Mouse (Mus musculus): Measurements from ENCODE around the gene Tvp23a. TPM values are rescaled to one million over a fixed set of nuclear protein-coding genes. Genes with fewer than 3 reads are reported as not detected.

The Tvp23a gene
- polyA plus RNA-seq, 1 experiment from 2014 or later = 15.7 TPM

- no peaks in the 10 kb centered on the region for H3K36me3 ChIP-seq (ENCODE audit: control insufficient read depth, insufficient read depth, low read length)
- peak overlapping the region; percentile 46 for H3K4me3 ChIP-seq (ENCODE audit: low read length)
- H3K4me1 ChIP-seq (ENCODE audit: control insufficient read depth, insufficient read depth, low read length) = peaks cover 17% of the 10 kb centered on the region
- 20% methylated on average over 13 of the region's 13 CpGs for WGBS
- H3K27ac ChIP-seq (ENCODE audit: low read depth, low read length) = peak overlapping the region; percentile 56; the same call in 1 of the 2 replicates
- H3K9me3 ChIP-seq (ENCODE audit: control insufficient read depth, low read length) = no peaks in the 10 kb centered on the region
- H3K27me3 ChIP-seq (ENCODE audit: control insufficient read depth, insufficient read depth, low read length) = no peaks in the 10 kb centered on the region
- H3K4me2 ChIP-seq (replicated peaks; ENCODE audit: low read depth, low read length) = peak overlapping the region; percentile 77
- peak; percentile 67 for ATAC-seq (ENCODE audit: low FRiP score, low TSS enrichment)
- peak overlapping the region; percentile 61 for H3K9ac ChIP-seq (ENCODE audit: low read depth, low read length)
These were observed 444 bp downstream of the Tvp23a start for GRCm38 (mm10) chr16:10446573-10447263.

DNA sequence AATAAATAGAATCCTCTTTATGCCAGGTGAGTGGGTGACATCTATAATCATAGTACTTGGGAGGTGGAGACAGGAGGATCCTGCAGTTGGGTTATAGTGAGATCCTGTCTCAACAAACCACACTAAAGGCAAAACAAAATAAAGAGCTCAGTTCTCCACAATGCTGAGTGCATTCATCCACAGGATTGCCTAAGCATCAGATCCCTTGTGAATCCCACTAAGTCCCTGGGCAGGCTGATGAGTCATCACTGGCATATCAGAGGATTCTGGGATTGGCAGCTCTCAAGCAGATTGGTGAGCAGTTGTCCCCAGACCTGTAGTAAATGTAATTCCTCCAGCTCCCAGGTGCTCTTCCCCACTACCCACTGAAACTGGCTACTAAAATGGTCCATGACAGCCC is 3.4 kb downstream of the Tvp23a start:
- Histone ChIP-seq H3K27ac (ENCODE audit: low read depth, low read length) (no peak overlapping the region), H3K4me1 (ENCODE audit: control insufficient read depth, insufficient read depth, low read length) (peaks cover 17% of the 10 kb centered on the region), H3K27me3 (ENCODE audit: control insufficient read depth, insufficient read depth, low read length) (no peaks in the 10 kb centered on the region), H3K4me2 (replicated peaks; ENCODE audit: low read depth, low read length) (no peak overlapping the region), H3K4me3 (ENCODE audit: low read length) (no peak overlapping the region), H3K9ac (ENCODE audit: low read depth, low read length) (no peak overlapping the region), H3K36me3 (ENCODE audit: control insufficient read depth, insufficient read depth, low read length) (no peaks in the 10 kb centered on the region), H3K9me3 (ENCODE audit: control insufficient read depth, low read length) (no peaks in the 10 kb centered on the region)
- no peak for ATAC-seq (ENCODE audit: low FRiP score, low TSS enrichment)

- WGBS = 91% methylated on average over 4 of the region's 4 CpGs
- H3K9ac ChIP-seq (ENCODE audit: low read depth, low read length) = no peak overlapping the region
- H3K36me3 ChIP-seq (ENCODE audit: control insufficient read depth, insufficient read depth, low read length) = no peaks in the 10 kb centered on the region
- no peaks in the 10 kb centered on the region for H3K27me3 ChIP-seq (ENCODE audit: control insufficient read depth, insufficient read depth, low read length)
- no peak overlapping the region for H3K4me3 ChIP-seq (ENCODE audit: low read length)
- no peak for ATAC-seq (ENCODE audit: low FRiP score, low TSS enrichment)
- H3K27ac ChIP-seq (ENCODE audit: low read depth, low read length) = no peak overlapping the region
- no peak overlapping the region for H3K4me2 ChIP-seq (replicated peaks; ENCODE audit: low read depth, low read length)
- H3K9me3 ChIP-seq (ENCODE audit: control insufficient read depth, low read length) = no peaks in the 10 kb centered on the region
- H3K4me1 ChIP-seq (ENCODE audit: control insufficient read depth, insufficient read depth, low read length) = 0 out of 2 replicates have a peak, but pooled peaks cover 6% of the 10 kb centered on the region
These were observed 5.4 kb downstream of the Tvp23a start for GRCm38 (mm10) chr16:10441761-10442160.

- no peaks in the 10 kb centered on the region for H3K27me3 ChIP-seq (ENCODE audit: control insufficient read depth, insufficient read depth, low read length)
- WGBS = 84% methylated on average over 6 of the region's 6 CpGs
- H3K4me2 ChIP-seq (replicated peaks; ENCODE audit: low read depth, low read length) = no peak overlapping the region
- H3K4me1 ChIP-seq (ENCODE audit: control insufficient read depth, insufficient read depth, low read length) = 0 out of 2 replicates have a peak, but pooled peaks cover 2% of the 10 kb centered on the region
- no peaks in the 10 kb centered on the region for H3K9me3 ChIP-seq (ENCODE audit: control insufficient read depth, low read length)
- H3K4me3 ChIP-seq (ENCODE audit: low read length) = no peak overlapping the region
- H3K9ac ChIP-seq (ENCODE audit: low read depth, low read length) = no peak overlapping the region
- H3K27ac ChIP-seq (ENCODE audit: low read depth, low read length) = no peak overlapping the region
- ATAC-seq (ENCODE audit: low FRiP score, low TSS enrichment) = no peak
- H3K36me3 ChIP-seq (ENCODE audit: control insufficient read depth, insufficient read depth, low read length) = no peaks in the 10 kb centered on the region
These were observed 5.8 kb downstream of the Tvp23a start for GRCm38 (mm10) chr16:10441328-10441727.

- H3K4me1 ChIP-seq (ENCODE audit: control insufficient read depth, insufficient read depth, low read length) = no peaks in the 10 kb centered on the region
- ATAC-seq (ENCODE audit: low FRiP score, low TSS enrichment) = no peak
- WGBS = 91% methylated on average over 5 of the region's 5 CpGs
- no peak overlapping the region for H3K4me2 ChIP-seq (replicated peaks; ENCODE audit: low read depth, low read length)
- no peaks in the 10 kb centered on the region for H3K36me3 ChIP-seq (ENCODE audit: control insufficient read depth, insufficient read depth, low read length)
- no peak overlapping the region for H3K27ac ChIP-seq (ENCODE audit: low read depth, low read length)
- H3K9ac ChIP-seq (ENCODE audit: low read depth, low read length) = no peak overlapping the region
- no peaks in the 10 kb centered on the region for H3K9me3 ChIP-seq (ENCODE audit: control insufficient read depth, low read length)
- H3K4me3 ChIP-seq (ENCODE audit: low read length) = no peak overlapping the region
- no peaks in the 10 kb centered on the region for H3K27me3 ChIP-seq (ENCODE audit: control insufficient read depth, insufficient read depth, low read length)
These were observed 9.1 kb downstream of the Tvp23a start for GRCm38 (mm10) chr16:10438055-10438454.

- Histone ChIP-seq H3K4me2 (replicated peaks; ENCODE audit: low read depth, low read length) (no peak overlapping the region), H3K9me3 (ENCODE audit: control insufficient read depth, low read length) (no peaks in the 10 kb centered on the region), H3K36me3 (ENCODE audit: control insufficient read depth, insufficient read depth, low read length) (no peaks in the 10 kb centered on the region), H3K4me1 (ENCODE audit: control insufficient read depth, insufficient read depth, low read length) (no peaks in the 10 kb centered on the region), H3K4me3 (ENCODE audit: low read length) (no peak overlapping the region), H3K9ac (ENCODE audit: low read depth, low read length) (no peak overlapping the region), H3K27me3 (ENCODE audit: control insufficient read depth, insufficient read depth, low read length) (no peaks in the 10 kb centered on the region), H3K27ac (ENCODE audit: low read depth, low read length) (no peak overlapping the region)
- 0 out of 2 replicates have a peak, but pooled peaks have one; percentile 35 for ATAC-seq (ENCODE audit: low FRiP score, low TSS enrichment)
- WGBS = 68% methylated on average over 6 of the region's 6 CpGs
These were observed 11.0 kb downstream of the Tvp23a start for GRCm38 (mm10) chr16:10436166-10436565.

DNA sequence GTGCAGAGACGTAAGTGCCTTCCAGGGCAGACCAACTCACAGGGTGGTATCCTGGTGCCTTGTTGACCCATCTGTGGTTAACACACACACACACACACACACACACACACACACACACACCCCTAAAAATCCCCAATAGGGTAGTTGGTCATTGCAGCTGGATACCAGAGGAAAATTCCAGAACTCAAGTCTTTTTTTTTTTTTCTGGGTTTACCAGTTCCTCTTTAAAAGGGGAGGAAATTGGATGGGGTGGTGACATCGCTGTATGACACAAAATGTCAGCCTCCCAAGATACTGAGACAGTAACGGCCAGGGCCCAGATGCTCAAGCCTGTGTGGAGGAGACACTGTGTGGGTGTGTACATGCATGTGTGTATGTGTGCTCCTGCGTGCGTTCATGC is 13.8 kb downstream of the Tvp23a start:
- Histone ChIP-seq H3K9ac (ENCODE audit: low read depth, low read length) (no peak overlapping the region), H3K9me3 (ENCODE audit: control insufficient read depth, low read length) (no peaks in the 10 kb centered on the region), H3K4me3 (ENCODE audit: low read length) (no peak overlapping the region), H3K36me3 (ENCODE audit: control insufficient read depth, insufficient read depth, low read length) (no peaks in the 10 kb centered on the region), H3K27ac (ENCODE audit: low read depth, low read length) (no peak overlapping the region), H3K4me2 (replicated peaks; ENCODE audit: low read depth, low read length) (no peak overlapping the region), H3K4me1 (ENCODE audit: control insufficient read depth, insufficient read depth, low read length) (no peaks in the 10 kb centered on the region), H3K27me3 (ENCODE audit: control insufficient read depth, insufficient read depth, low read length) (no peaks in the 10 kb centered on the region)
- WGBS = 89% methylated on average over 5 of the region's 5 CpGs
- ATAC-seq (ENCODE audit: low FRiP score, low TSS enrichment) = no peak

GRCm38 (mm10) chr16:10432387-10432786 is 14.8 kb downstream of the Tvp23a start:
- Histone ChIP-seq H3K27me3 (ENCODE audit: control insufficient read depth, insufficient read depth, low read length) (no peaks in the 10 kb centered on the region), H3K4me2 (replicated peaks; ENCODE audit: low read depth, low read length) (no peak overlapping the region), H3K27ac (ENCODE audit: low read depth, low read length) (no peak overlapping the region), H3K4me3 (ENCODE audit: low read length) (no peak overlapping the region), H3K36me3 (ENCODE audit: control insufficient read depth, insufficient read depth, low read length) (no peaks in the 10 kb centered on the region), H3K9ac (ENCODE audit: low read depth, low read length) (no peak overlapping the region), H3K9me3 (ENCODE audit: control insufficient read depth, low read length) (no peaks in the 10 kb centered on the region), H3K4me1 (ENCODE audit: control insufficient read depth, insufficient read depth, low read length) (no peaks in the 10 kb centered on the region)
- no peak for ATAC-seq (ENCODE audit: low FRiP score, low TSS enrichment)
- 78% methylated on average over 4 of the region's 4 CpGs for WGBS

DNA sequence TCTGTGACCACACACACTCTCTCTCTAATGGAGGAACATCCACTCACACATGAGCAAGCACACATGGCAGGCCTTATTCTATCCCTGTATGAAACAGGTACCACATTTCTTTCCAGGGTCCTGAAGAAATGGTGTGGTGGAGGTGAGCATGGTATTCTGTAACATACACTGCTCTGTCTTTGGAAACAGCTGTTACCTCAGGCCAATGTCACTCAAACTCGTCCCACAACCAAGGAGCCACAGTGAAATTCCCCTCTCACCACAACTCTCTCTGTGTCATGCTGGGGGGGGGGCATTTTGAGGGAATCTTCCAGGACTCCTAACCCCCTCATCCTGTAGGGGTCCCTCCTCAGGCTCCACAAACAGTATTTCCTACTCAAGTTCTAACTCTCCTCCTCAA is 15.3 kb downstream of the Tvp23a start:
- no peak overlapping the region for H3K4me2 ChIP-seq (replicated peaks; ENCODE audit: low read depth, low read length)
- H3K9ac ChIP-seq (ENCODE audit: low read depth, low read length) = no peak overlapping the region
- no peaks in the 10 kb centered on the region for H3K9me3 ChIP-seq (ENCODE audit: control insufficient read depth, low read length)
- ATAC-seq (ENCODE audit: low FRiP score, low TSS enrichment) = no peak
- no peaks in the 10 kb centered on the region for H3K36me3 ChIP-seq (ENCODE audit: control insufficient read depth, insufficient read depth, low read length)
- no peaks in the 10 kb centered on the region for H3K4me1 ChIP-seq (ENCODE audit: control insufficient read depth, insufficient read depth, low read length)
- H3K4me3 ChIP-seq (ENCODE audit: low read length) = no peak overlapping the region
- H3K27ac ChIP-seq (ENCODE audit: low read depth, low read length) = no peak overlapping the region
- WGBS = 83% methylated on average over 1 of the region's 1 CpGs
- H3K27me3 ChIP-seq (ENCODE audit: control insufficient read depth, insufficient read depth, low read length) = no peaks in the 10 kb centered on the region
